In genomic region chr1:90202207-90202978, GRCm38 (mm10) we compare ENCODE assay signal across 7 mouse cellular contexts. TPM values are rescaled to one million over a fixed set of nuclear protein-coding genes. Genes with fewer than 3 reads are reported as not detected.
A peak's percentile ranks its signal among the peaks of the same experiment; 100 is the strongest.
DNase-seq lines count a peak whose midpoint lies in the region; ATAC-seq lines count a peak whose summit lies in the region.

No protein-coding gene starts in this region.

- H3K27ac ChIP-seq in stomach, embryonic 15.5 days, result peak overlapping the region; percentile 91

- peak overlapping the region; percentile 56 for H3K4me2 ChIP-seq in stomach, embryonic 15.5 days

- H3K4me1 ChIP-seq in stomach, embryonic 15.5 days, result peaks cover 18% of the 10 kb centered on the region

- no peaks in the 10 kb centered on the region for H3K36me3 ChIP-seq in stomach, embryonic 15.5 days

- no peak overlapping the region for H3K4me3 ChIP-seq in stomach, embryonic 15.5 days (replicated peaks)

- H3K9ac ChIP-seq in stomach, embryonic 15.5 days, result no peak overlapping the region

- DNase-seq in adrenal gland, adult 18-20 months (ENCODE audit: low spot score in 2 of 2), result peak; percentile 63 to 67
- DNase-seq in cerebellum, adult 8-10 months, result peak; percentile 65
- peak; percentile 42 for DNase-seq in forelimb bud, embryonic 11.5 days (ENCODE audit: low read depth, low spot score)
- DNase-seq in heart, postnatal 4 days, result peak; percentile 90
- DNase-seq in layer of hippocampus, postnatal 14 days (ENCODE audit: low spot score in 2 of 2), result peak; percentile 59 to 65

- peak; percentile 42; the same call in 1 of the 2 replicates for ATAC-seq in megakaryocyte progenitor cell, adult 5-6 weeks (replicated peaks; ENCODE audit: poor library complexity)
- peak; percentile 75 for ATAC-seq in stomach, embryonic 15.5 days (ENCODE audit: insufficient read depth, low FRiP score, low read depth)

- H3K27me3 ChIP-seq in stomach, embryonic 15.5 days (replicated peaks), result no peaks in the 10 kb centered on the region

- no peaks in the 10 kb centered on the region for H3K9me3 ChIP-seq in stomach, embryonic 15.5 days

- 22% methylated on average over 23 of the region's 23 CpGs for WGBS in stomach, embryonic 15.5 days

RNA-seq across cellular contexts. Expression of gene Ackr3, which starts 1.4 kb away (rescaled TPM):
- total RNA-seq in adrenal gland, adult 18-20 months (2021), result 100 to 1,000 TPM in 1 of 2 experiments, 10 to 100 TPM in 1; 60.6 to 157 TPM
- 10 to 100 TPM; 28.3 to 29.5 TPM for total RNA-seq in heart, postnatal 4 days (2021)
- 10 to 100 TPM; 10.9 to 14.5 TPM for total RNA-seq in layer of hippocampus, postnatal 14 days (2021)
- total RNA-seq in megakaryocyte progenitor cell, adult 5-6 weeks (2015), result not detected in 2 replicates
- total RNA-seq in megakaryocyte progenitor cell, adult 5-6 weeks (2017), result not detected in 2 replicates
- 18.2 and 22.6 TPM in 2 replicates for polyA plus RNA-seq in stomach, embryonic 15.5 days (2015; fragmentation: Nextera tagmentation; extraction: Ambion mirVana)

RNA-seq across cellular contexts. Expression of gene Iqca, which starts 49.2 kb away (rescaled TPM):
- not detected for total RNA-seq in adrenal gland, adult 18-20 months (2021)
- total RNA-seq in heart, postnatal 4 days (2021), result not detected
- 1 to 10 TPM; 1.0 to 1.2 TPM for total RNA-seq in layer of hippocampus, postnatal 14 days (2021)
- not detected in 2 replicates for total RNA-seq in megakaryocyte progenitor cell, adult 5-6 weeks (2015)
- not detected in 2 replicates for total RNA-seq in megakaryocyte progenitor cell, adult 5-6 weeks (2017)
- polyA plus RNA-seq in stomach, embryonic 15.5 days (2015; fragmentation: Nextera tagmentation; extraction: Ambion mirVana), result 0.14 TPM in 1 of 2 replicates, not detected in the other

Comparison
In these comparisons a context has a peak if more than half of its experiments do, and no peak if none do; other contexts are left out.
1. RNA of gene Ackr3, which starts 1.4 kb away (total RNA-seq): 60.6 to 157 TPM in adrenal gland, adult 18-20 months, 28.3 to 29.5 TPM in heart, postnatal 4 days and 10.9 to 14.5 TPM in layer of hippocampus, postnatal 14 days; not detected in megakaryocyte progenitor cell, adult 5-6 weeks; every median in the first group is over 10 times any median in the second.
2. Peak in every context shown above with its lines, with median percentiles within 50 percentile points of each other: DNase-seq.